Mouse (Mus musculus) heart, postnatal 0 days (tissue): ENCODE data around the gene Wdr38.

Experiments
- CTCF ChIP-seq: IDR thresholded peaks from 2 replicates; pipeline ENCODE4 v1.5.1; 2016; ENCODE audit warnings: antibody characterized with exemption, control low read depth, low read depth
- EP300 ChIP-seq: IDR thresholded peaks from 2 replicates; pipeline ENCODE4 v1.6.1; 2016; ENCODE audit warnings: antibody characterized with exemption, low read depth

GRCm38 (mm10) chr2:38974171-38974570 is 23.1 kb upstream of the Wdr38 start:
- TF ChIP-seq CTCF = no peak
- no peak for TF ChIP-seq EP300
